Mouse (Mus musculus) liver, postnatal 0 days (tissue): Measurements from ENCODE around the gene Pkd2l1. TPM values are rescaled to one million over a fixed set of nuclear protein-coding genes. Genes with fewer than 3 reads are reported as not detected.
A peak's percentile ranks its signal among the peaks of the same experiment; 100 is the strongest.

ENCODE experiments used
- ATAC-seq: fragments of 200-750 bp; cut with Nextera tagmentation; 2 replicates; pipeline ENCODE4 v1.8.0; 2017; ENCODE audit warnings: mild to moderate bottlenecking, moderate library complexity
- DNase-seq: peaks from one replicate; pipeline ENCODE4 v3.0.0-alpha.2; 2016
- H3K27ac ChIP-seq: fragments of 300-500 bp; sonication (generic); 2 replicates; pipeline ENCODE4 v1.5.1; 2014; ENCODE audit warnings: antibody characterized with exemption, moderate library complexity, mild to moderate bottlenecking, low read depth
- H3K27me3 ChIP-seq: fragments of 300-500 bp; sonication (generic); 2 replicates; pipeline ENCODE4 v1.6.1; 2014; ENCODE audit warnings: low read length, control low read depth, mixed read lengths; ENCODE audit not compliant: insufficient read depth
- H3K36me3 ChIP-seq: fragments of 300-500 bp; sonication (generic); replicated peaks from 2 replicates; pipeline ENCODE4 v1.6.1; 2014; ENCODE audit warnings: mild to moderate bottlenecking, control low read depth, low read length, moderate library complexity, mixed read lengths; ENCODE audit not compliant: insufficient read depth
- H3K4me1 ChIP-seq: fragments of 300-500 bp; sonication (generic); 2 replicates; pipeline ENCODE4 v1.6.1; 2014; ENCODE audit warnings: antibody characterized with exemption, mild to moderate bottlenecking, control low read depth; ENCODE audit not compliant: insufficient read depth
- H3K4me2 ChIP-seq: fragments of 300-500 bp; sonication (generic); 2 replicates; pipeline ENCODE4 v1.6.1; 2014; ENCODE audit warnings: low read depth, mild to moderate bottlenecking, low read length, moderate library complexity, mixed read lengths
- H3K4me3 ChIP-seq: fragments of 300-500 bp; sonication (generic); 2 replicates; pipeline ENCODE4 v1.5.1; 2014; ENCODE audit warnings: low read depth, low read length
- H3K9ac ChIP-seq: fragments of 300-500 bp; sonication (generic); replicated peaks from 2 replicates; pipeline ENCODE4 v1.6.1; 2014; ENCODE audit warnings: mild to moderate bottlenecking, moderate library complexity
- H3K9me3 ChIP-seq: fragments of 300-500 bp; sonication (generic); 2 replicates; pipeline ENCODE4 v1.6.1; 2016; ENCODE audit warnings: mild to moderate bottlenecking, control low read depth, low read length, mixed read lengths
- CTCF ChIP-seq: sonication (generic); IDR thresholded peaks from 2 replicates; pipeline ENCODE4 v1.5.1; 2016; ENCODE audit warnings: antibody characterized with exemption, low read depth
- EP300 ChIP-seq: IDR thresholded peaks from 2 replicates; pipeline ENCODE4 v1.6.1; 2016; ENCODE audit warnings: antibody characterized with exemption, low read depth, mild to moderate bottlenecking
- WGBS: fragments of 180-500 bp; shearing (Covaris S2); extraction: QIAGEN DNeasy Blood & Tissue Kit; methylation state at CpG from one replicate; pipeline ENCODE4 v1.1.7; 2014; ENCODE audit not compliant: insufficient replicate concordance; 5-methylcytosine and 5-hydroxymethylcytosine counted together
- polyA plus RNA-seq: library from polyadenylated mRNA; unstranded; fragments of >200 nt; fragmentation: Nextera tagmentation; extraction: Ambion mirVana; gene quantifications from 2 replicates; pipeline ENCODE4 v1.2.1, GENCODE M21; 2015

Pkd2l1 gene
- polyA plus RNA-seq, 1 experiment from 2014 or later: not detected

DNA sequence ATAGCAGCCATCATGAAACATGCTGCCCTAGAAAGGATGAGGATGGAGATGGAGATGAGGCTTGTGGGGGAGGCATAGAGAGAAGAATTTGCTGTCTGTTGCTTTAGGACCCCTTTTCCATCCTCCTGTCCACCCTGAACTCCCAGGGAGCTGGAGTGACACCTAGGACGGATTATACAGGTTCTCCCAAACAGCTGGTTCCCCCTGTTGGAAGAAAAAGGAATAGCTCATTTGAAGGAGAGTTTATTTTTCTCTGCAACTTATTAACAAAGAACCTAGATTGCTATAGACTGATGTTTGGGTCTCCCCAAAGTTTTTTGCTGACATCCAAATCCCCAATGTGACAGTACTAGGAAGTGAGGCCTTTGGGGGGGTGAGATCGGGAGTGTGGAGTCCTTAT, 43.9 kb downstream of the Pkd2l1 start:
- Histone ChIP-seq H3K4me1 (peaks cover 8% of the 10 kb centered on the region), H3K4me3 (no peak overlapping the region), H3K27ac (no peak overlapping the region), H3K9ac (no peak overlapping the region), H3K9me3 (no peaks in the 10 kb centered on the region), H3K36me3 (no peaks in the 10 kb centered on the region; the same call in 1 of the 2 replicates), H3K4me2 (no peak overlapping the region), H3K27me3 (peaks cover 3% of the 10 kb centered on the region; the same call in 1 of the 2 replicates)
- 37% methylated on average over 2 of the region's 2 CpGs for WGBS
- DNase-seq: no peak
- ATAC-seq: no peak
- no peak for TF ChIP-seq EP300
- TF ChIP-seq CTCF: peak; percentile 57

DNA sequence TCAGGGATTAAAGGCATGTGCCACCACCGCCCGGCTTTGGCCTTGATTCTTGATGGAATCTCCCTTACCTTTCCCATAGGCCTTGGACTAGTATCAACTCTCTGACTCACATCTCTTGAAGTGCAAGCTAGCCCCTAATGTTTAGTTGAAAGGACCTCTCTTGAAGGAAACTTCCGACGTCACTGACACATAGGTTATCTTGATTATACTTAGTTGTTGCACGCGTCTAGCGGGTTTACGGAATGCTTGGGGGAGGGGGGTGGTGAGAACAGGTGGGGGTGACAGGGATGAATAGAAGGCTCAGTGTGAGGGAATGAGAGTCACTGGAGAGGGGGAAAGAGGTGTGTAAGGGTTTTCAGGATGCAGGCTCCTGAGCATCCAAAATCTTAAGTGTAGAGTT, 45.3 kb downstream of the Pkd2l1 start:
- Histone ChIP-seq H3K9me3 (no peaks in the 10 kb centered on the region), H3K4me1 (peaks cover 8% of the 10 kb centered on the region), H3K27ac (no peak overlapping the region), H3K4me3 (no peak overlapping the region), H3K4me2 (no peak overlapping the region), H3K27me3 (peaks cover 3% of the 10 kb centered on the region; the same call in 1 of the 2 replicates), H3K9ac (no peak overlapping the region), H3K36me3 (peaks cover 11% of the 10 kb centered on the region)
- DNase-seq (no peak), ATAC-seq (no peak)
- no peak for TF ChIP-seq EP300
- TF ChIP-seq CTCF: no peak
- WGBS: 90% methylated on average over 8 of the region's 8 CpGs

DNA sequence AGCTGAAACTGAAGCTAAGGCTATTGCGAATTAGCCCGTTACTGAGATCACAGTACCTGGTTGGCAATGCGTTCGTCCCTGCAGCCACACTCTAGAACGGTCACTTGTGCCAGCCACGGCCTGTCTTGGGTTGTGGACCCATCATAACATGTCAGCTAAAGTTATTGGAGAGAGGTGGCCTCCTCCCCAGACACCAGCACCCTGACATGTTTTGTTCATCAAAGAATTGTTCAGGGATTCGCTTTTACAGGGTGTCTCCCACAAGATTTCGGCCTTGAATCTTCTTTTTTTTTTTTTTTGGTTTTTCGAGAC, 45.7 kb downstream of the Pkd2l1 start:
- TF ChIP-seq EP300 (no peak), CTCF (no peak)
- WGBS: 66% methylated on average over 9 of the region's 9 CpGs
- no peak overlapping the region for H3K9ac ChIP-seq
- ATAC-seq: no peak
- peak overlapping the region; percentile 84 for H3K4me2 ChIP-seq
- DNase-seq: no peak
- peaks cover 3% of the 10 kb centered on the region; the same call in 1 of the 2 replicates for H3K27me3 ChIP-seq
- H3K4me3 ChIP-seq: peak overlapping the region; percentile 70
- H3K36me3 ChIP-seq: peaks cover 14% of the 10 kb centered on the region
- H3K4me1 ChIP-seq: peaks cover 8% of the 10 kb centered on the region
- no peaks in the 10 kb centered on the region for H3K9me3 ChIP-seq
- H3K27ac ChIP-seq: no peak overlapping the region

DNA sequence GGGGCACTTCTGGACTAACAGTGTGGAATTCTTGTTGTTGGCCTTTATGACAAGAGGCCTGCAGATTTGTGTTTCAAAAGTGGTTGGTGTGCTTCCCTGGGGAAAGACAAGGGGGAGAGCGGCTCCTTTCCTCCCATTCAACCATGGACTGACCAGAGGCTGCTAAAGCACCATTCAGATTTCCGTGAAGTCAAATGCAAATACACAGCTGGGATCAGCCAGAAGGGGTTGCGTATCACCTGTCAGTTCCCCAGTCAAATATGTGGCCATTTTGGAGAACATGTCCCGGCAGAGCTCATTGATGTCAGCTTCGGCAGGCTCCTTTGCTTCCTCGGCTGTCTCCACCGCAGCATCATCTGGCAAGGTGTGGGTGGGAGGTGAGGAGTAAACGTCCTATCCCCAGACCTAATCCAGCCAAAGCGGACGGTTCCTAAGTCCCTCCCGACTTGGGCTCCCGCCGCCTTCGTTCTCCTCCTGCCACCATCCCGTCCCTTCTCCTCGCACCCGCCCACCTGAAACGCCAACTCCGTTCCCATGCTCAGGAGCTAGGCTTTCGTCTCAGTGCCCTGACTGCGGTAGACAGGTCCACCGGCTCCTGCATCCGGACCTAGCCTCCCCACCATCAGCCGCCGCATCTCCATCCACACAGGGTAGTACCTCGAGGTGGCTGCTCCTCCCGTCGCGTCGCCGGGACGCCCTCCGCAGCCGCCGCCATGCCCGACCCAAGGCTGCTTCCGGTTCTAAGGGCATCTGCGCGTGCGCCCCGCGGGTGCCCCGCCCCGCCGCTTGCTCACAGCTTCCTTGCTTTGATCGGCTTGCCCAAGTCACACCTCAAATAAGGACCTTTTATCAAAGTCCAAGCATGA, 46.3 kb downstream of the Pkd2l1 start, which contains the start of gene Bloc1s2:
TSS of gene Bloc1s2 (minus strand) at position 745 of the 866 bp plus-strand sequence.
- Histone ChIP-seq H3K36me3 (peaks cover 18% of the 10 kb centered on the region), H3K4me1 (peaks cover 8% of the 10 kb centered on the region), H3K27ac (peak within 1 kb of the TSS; percentile 49), H3K27me3 (peaks cover 3% of the 10 kb centered on the region; the same call in 1 of the 2 replicates), H3K9me3 (no peaks in the 10 kb centered on the region), H3K4me2 (peak within 1 kb of the TSS; percentile 84), H3K9ac (peak within 1 kb of the TSS; percentile 66), H3K4me3 (peak within 1 kb of the TSS; percentile 70)
- WGBS: 2% methylated on average over 46 of the region's 46 CpGs
- peak; percentile 92 for ATAC-seq
- TF ChIP-seq EP300 (no peak), CTCF (no peak)
- DNase-seq: peak; percentile 92

DNA sequence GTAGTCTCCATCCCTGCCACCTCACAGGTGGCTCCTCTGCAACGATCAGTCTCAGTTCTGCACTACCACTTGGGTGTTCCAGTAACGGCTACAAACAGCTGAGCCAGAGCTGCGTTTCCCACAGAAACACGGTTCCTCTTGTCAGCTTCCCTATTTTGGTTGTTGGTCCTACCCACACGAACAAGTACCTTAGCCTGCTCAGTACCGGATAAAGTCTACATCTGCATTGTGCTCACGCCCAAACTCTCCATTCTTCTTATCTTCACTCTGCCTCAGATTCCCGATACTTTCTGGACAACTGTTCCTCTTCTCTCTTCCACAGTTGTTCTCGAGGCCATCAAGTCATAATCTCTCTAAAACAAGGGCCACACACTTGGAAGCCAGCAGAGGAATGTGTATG, 47.9 kb downstream of the Pkd2l1 start:
- no peaks in the 10 kb centered on the region for H3K27me3 ChIP-seq
- DNase-seq (no peak), ATAC-seq (no peak)
- no peak overlapping the region for H3K4me3 ChIP-seq
- TF ChIP-seq CTCF (no peak), EP300 (no peak)
- H3K9ac ChIP-seq: no peak overlapping the region
- no peak overlapping the region for H3K4me2 ChIP-seq
- peaks cover 26% of the 10 kb centered on the region for H3K36me3 ChIP-seq
- peak overlapping the region; percentile 2; the same call in 1 of the 2 replicates for H3K27ac ChIP-seq
- 46% methylated on average over 9 of the region's 9 CpGs for WGBS
- no peaks in the 10 kb centered on the region for H3K9me3 ChIP-seq
- peaks cover 8% of the 10 kb centered on the region for H3K4me1 ChIP-seq

DNA sequence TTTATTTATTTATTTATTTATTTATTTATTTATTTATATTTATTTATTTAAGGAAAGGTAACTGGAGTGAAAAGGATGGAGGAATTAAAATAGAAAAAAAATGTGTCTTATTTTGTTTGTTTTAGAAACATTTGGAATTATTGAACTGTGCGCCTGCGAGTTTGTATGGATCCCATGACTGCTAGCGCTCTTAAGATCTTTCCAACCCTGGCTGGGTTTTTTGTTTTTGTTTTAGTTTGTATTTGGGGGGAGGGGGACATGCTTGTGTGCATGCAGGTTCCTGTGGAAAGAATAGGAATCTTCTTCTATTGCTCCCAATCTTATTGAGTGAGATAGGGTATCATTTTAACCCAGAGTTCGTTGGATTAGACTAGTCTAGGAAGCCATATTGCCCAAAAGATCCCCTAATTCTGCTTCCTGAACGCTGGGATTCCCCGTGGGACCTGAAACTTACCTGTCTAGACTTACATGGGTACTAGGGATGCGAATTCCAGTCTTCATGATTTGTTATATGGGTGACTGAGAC, 56.2 kb downstream of the Pkd2l1 start:
- Histone ChIP-seq H3K27me3 (no peaks in the 10 kb centered on the region), H3K9me3 (no peaks in the 10 kb centered on the region), H3K4me1 (peaks cover 12% of the 10 kb centered on the region), H3K4me3 (peak overlapping the region; percentile 93), H3K4me2 (peak overlapping the region; percentile 88), H3K9ac (peak overlapping the region; percentile 42), H3K36me3 (peaks cover 23% of the 10 kb centered on the region), H3K27ac (no peak overlapping the region)
- ATAC-seq (peak; percentile 28; the same call in 1 of the 2 replicates), DNase-seq (no peak)
- WGBS: 39% methylated on average over 7 of the region's 7 CpGs
- TF ChIP-seq CTCF (no peak), EP300 (no peak)
